Mouse (Mus musculus): ENCODE measurements around the gene Esf1.
"Not testable (repeated sequence)": the region's sequence is repeated elsewhere in the genome, so short reads cannot be mapped to it uniquely, and the experiment has no call there.

Gene Esf1

DNA sequence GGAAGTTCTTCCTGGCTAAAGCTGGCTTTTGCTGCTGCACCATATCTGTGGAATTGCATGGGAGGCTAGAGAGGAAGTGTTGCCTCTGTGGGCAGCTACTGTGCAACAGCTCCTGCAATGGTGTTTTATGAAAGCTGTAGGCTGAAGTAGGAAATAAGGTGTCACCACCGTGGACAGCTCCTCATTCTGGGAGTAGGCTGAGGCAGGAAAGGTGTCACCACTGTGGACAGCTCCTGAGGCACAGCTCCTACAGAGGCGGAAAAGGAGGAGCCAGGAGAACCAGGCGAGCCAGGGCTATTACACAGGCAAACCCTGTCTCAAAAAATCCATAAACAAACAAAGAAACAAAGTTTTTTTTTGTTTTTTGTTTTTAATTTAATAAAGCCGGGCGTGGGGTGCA lies 74.3 kb downstream of the Esf1 start:
- DNase-seq (ENCODE audit: low read depth, low spot score), result no peak

DNA sequence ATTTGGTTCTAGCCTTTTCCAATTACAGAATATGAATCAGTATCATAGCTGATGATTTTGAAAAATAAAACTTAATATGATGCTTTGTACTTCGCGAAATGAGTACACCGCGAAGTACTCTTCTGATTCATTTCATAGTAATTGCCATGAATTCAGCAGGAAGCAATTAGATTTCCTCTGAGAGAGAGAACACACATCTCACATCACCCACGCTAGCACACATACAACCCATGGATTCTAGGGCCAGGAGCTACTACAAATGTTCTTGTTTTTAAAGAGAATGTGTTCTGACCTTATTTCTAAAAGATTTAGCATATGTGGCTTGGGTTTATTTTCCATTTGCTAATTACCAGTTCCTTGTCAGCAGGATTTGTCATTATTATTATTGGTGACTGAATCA lies 76.9 kb downstream of the Esf1 start:
- no peak for DNase-seq (ENCODE audit: low read depth, low spot score)

DNA sequence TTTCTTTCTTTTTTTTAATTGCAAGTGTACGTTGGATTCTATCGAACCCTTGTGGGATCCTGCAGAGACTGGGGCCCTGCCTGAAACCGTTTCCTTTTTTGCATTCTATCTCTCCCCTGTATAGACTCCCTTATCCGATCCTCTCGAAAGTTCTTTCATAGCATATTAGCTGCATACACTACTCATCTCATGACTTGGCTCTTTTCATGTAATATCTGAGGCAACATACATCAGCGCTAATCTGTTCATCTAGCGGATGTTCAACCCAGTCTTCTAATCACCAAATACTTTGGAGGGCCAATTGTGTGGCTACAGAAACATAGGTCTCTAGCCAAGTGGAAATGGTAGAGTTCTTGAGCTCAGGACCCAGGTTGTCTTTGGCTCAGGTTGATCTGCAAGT lies 86.1 kb downstream of the Esf1 start:
- DNase-seq (ENCODE audit: low read depth, low spot score), result no peak

DNA sequence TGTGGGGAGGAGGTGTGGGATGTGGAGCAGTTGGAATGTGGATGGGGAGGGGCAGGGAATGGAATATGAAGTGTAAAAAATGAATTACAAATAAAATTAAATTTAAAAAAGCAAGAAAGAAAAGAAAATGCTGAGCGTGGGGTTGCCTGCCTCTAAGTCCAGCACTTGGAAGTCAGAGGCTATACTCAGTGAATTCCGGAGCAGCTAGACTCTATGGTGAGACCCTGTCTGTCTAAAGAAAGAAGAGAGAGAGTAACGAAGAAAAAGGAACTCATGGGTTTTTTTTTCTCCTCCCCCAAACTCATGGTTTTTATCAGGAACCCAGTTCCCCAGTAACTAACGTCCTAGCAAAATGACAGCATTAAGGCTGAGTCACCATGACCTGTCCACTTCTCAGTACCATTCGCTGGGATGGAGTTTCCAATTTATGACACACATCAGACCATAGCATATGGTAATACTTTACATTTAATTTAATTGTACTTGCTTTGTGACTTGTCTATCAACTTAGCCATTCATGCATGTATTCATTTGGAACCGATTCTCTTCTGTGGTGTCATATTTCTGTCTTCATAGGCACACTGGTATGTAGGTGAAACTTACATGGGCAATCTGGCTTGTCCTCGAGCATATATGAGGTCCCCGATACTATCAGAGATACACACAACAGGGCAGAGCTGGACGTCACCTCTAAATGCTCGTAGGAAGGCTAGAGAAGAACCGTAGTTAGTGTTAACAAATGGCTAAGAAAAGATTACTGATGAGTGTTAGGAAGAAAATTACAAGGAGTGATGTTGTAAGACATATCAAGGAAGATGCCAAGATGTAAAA lies 89.4 kb downstream of the Esf1 start:
- DNase-seq (ENCODE audit: low read depth, low spot score), result no peak

DNA sequence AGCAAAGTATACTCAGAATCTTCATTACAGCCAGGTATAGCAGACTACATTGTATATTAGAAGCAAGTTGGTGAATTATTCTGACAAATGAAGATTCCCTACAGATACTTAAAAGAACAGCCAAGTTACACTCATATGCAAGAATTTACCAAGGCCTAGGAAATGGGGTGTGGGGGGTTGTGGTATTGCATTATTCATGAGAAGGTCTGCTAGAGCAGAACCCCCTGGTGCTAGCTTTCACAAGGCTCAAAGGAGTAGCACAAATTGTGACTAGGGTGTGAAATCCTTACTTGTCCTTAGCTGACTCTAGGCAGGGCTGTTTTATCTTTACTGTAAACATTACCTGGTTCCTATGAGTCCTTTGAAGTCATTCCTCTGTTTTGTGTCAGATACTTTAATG lies 91.1 kb downstream of the Esf1 start:
- DNase-seq (ENCODE audit: low read depth, low spot score), result not testable (repeated sequence)

DNA sequence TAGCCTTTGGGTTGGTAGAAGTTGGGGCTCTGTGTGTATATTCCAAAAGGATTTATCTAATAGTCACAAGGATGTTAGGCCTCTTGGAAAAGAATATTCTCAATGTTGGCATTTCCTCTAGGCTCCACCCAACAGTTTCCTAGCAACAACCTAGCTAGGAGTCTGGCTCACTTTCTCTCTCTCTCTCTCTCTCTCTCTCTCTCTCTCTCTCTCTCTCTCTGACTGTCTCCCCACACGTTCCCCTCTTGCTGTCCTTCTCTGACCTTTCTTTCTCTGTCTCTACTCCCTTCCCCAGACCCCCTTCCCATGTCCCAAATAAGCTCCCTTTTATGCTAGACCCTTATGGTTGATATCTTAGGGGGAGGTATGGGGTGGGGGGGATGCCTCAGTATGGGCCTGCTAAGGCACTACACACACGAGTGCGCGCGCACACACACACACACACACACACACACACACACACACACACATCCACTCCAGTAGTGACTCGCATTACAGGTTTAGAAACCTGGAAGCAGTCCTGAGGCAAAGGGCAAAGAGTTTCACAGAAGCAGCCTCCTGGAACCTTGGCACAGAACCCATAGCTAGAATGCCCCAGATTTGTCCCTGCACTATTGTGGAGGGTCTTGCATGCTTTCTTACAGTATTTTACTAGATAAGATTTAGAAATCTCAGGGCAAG lies 91.6 kb downstream of the Esf1 start:
- no peak for DNase-seq (ENCODE audit: low read depth, low spot score)

DNA sequence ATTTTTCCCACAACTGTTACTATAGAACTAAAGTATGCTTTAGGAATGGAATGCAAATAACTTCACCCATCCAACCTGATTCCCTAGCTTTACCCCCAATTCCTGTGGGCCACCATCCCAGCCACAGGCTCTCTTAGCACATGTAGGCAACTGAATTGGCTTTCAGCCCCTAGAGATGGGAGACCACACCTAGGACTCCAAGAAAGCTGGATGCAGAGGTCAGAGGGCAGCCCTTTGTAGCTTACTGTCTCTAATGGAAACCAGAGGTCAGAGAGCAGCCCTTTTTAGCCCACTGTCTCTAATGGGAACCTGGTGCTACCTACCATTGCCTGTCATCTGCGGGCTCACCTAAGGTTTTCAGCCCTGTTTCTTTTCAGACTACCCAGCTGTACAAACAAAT lies 92.9 kb downstream of the Esf1 start:
- no peak for DNase-seq (ENCODE audit: low read depth, low spot score)

DNA sequence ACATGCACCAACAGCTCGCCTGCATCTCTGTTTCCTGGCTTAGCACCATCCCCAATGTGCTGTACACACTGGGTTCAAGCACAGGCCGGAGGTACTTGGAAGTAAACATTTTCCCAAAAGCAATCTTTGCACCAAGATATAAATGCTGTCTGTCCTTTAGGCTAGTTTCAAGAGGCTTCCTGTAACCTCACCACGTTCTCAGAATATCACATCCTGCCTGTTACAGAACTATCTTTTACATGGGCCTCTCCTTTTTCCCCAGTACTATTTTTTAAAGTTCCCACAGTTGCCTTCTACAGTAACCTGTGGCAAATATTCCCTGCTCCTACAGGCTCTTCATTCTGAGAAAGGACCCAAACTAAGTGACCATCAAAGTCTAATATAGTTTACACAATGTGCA lies 95.2 kb downstream of the Esf1 start:
- DNase-seq (ENCODE audit: low read depth, low spot score), result no peak
